Comparison of ENCODE assay signal across 10 mouse cellular contexts in genomic region chr4:126498601-126499000, GRCm38 (mm10).
"Had no signal": no experiment of that assay in that cellular context is flagged by ENCODE, and none has a peak within 500 bp of the region (broad histone marks: within the 10 kb centered on the region; RNA-seq: fewer than 3 reads in every experiment).

No protein-coding gene starts in this region.

- ATAC-seq: midbrain, embryonic 16.5 days had no signal

- DNase-seq: lung, adult 18-20 months; lung, embryonic 14.5 days; lung, postnatal 10 days; lung, postnatal 4 days; midbrain, embryonic 14.5 days; right cerebral cortex, postnatal 14 days; thymus, adult 2 months; thymus, postnatal 25 days; thymus, postnatal 4 days had no signal
